12 mouse cellular contexts compared by ENCODE assay signal in the genomic region with DNA sequence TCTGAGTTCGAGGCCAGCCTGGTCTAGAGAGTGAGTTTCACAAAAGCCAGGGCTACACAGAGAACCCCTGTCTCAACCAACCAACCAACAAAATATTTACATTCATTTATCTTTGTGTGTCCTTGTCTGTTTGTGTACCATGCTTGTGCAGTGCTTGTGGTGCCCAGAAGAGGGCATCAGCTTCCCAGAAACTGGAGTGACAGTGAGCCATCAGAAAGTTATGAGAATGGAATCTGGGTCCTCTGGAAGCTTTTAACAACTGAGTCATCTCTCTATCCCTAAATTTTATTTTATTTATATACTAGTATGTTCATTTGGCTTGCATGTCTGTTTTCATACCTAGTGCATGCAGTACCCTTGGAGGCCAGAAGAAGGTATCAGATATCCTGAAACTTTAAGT. TPM values are rescaled to one million over a fixed set of nuclear protein-coding genes. Genes with fewer than 3 reads are reported as not detected.
DNase-seq lines count a peak whose midpoint lies in the region; ATAC-seq and TF ChIP-seq lines count a peak whose summit lies in the region.
"Had no signal": no experiment of that assay in that cellular context is flagged by ENCODE, and none has a peak within 500 bp of the region (broad histone marks: within the 10 kb centered on the region; RNA-seq: fewer than 3 reads in every experiment).

No protein-coding gene starts in this region.

- H3K4me3 ChIP-seq in kidney, embryonic 14.5 days (ENCODE audit: low read length): no peak overlapping the region
- no peak overlapping the region for H3K4me3 ChIP-seq in E14TG2a.4 (replicated peaks; ENCODE audit: low read length)
- H3K4me3 ChIP-seq in liver, embryonic 13.5 days (replicated peaks): no peak overlapping the region
- H3K4me3 ChIP-seq: hindbrain, embryonic 15.5 days; lung, embryonic 15.5 days had no signal

- H3K4me2 ChIP-seq in kidney, embryonic 14.5 days (replicated peaks; ENCODE audit: low read depth, low read length): no peak overlapping the region
- no peak overlapping the region for H3K4me2 ChIP-seq in liver, embryonic 13.5 days
- H3K4me2 ChIP-seq: hindbrain, embryonic 15.5 days; lung, embryonic 15.5 days had no signal

- no peak overlapping the region for H3K27ac ChIP-seq in kidney, embryonic 14.5 days (ENCODE audit: low read depth, low read length)
- no peak overlapping the region for H3K27ac ChIP-seq in liver, embryonic 13.5 days
- H3K27ac ChIP-seq: hindbrain, embryonic 15.5 days; lung, embryonic 15.5 days had no signal

- H3K27me3 ChIP-seq in kidney, embryonic 14.5 days (ENCODE audit: control insufficient read depth, insufficient read depth, low read length): no peaks in the 10 kb centered on the region
- H3K27me3 ChIP-seq in E14TG2a.4 (ENCODE audit: insufficient read depth, low read length): no peaks in the 10 kb centered on the region
- no peaks in the 10 kb centered on the region for H3K27me3 ChIP-seq in liver, embryonic 13.5 days
- H3K27me3 ChIP-seq: hindbrain, embryonic 15.5 days; lung, embryonic 15.5 days had no signal

- peak; percentile 50 for TF ChIP-seq CTCF in E14TG2a.4 (conservative IDR thresholded peaks at IDR 0.05; ENCODE audit: low read length)

- H3K9ac ChIP-seq in kidney, embryonic 14.5 days (ENCODE audit: low read depth, low read length): no peak overlapping the region
- no peak overlapping the region for H3K9ac ChIP-seq in liver, embryonic 13.5 days
- H3K9ac ChIP-seq: hindbrain, embryonic 15.5 days; lung, embryonic 15.5 days had no signal

- peaks cover 5% of the 10 kb centered on the region; the same call in 1 of the 2 replicates for H3K4me1 ChIP-seq in kidney, embryonic 14.5 days (ENCODE audit: control insufficient read depth, insufficient read depth, low read length)
- peaks cover 18% of the 10 kb centered on the region for H3K4me1 ChIP-seq in E14TG2a.4 (replicated peaks; ENCODE audit: low read depth, low read length)
- H3K4me1 ChIP-seq in liver, embryonic 13.5 days (replicated peaks): peaks cover 47% of the 10 kb centered on the region

- 95% methylated on average over 1 of the region's 1 CpGs for WGBS in kidney, embryonic 14.5 days
- WGBS in liver, embryonic 13.5 days (ENCODE audit: insufficient replicate concordance): 77% methylated on average over 1 of the region's 1 CpGs

- ATAC-seq in kidney, embryonic 14.5 days (ENCODE audit: low FRiP score, low TSS enrichment): no peak
- no peak for ATAC-seq in liver, embryonic 13.5 days (ENCODE audit: low read depth)
- no peak for ATAC-seq in inflammation-experienced regulatory T-cells, adult 6 months

- H3K9me3 ChIP-seq in kidney, embryonic 14.5 days (ENCODE audit: control insufficient read depth, low read length): no peaks in the 10 kb centered on the region
- peaks cover 8% of the 10 kb centered on the region for H3K9me3 ChIP-seq in E14TG2a.4 (ENCODE audit: low read length)
- H3K9me3 ChIP-seq in liver, embryonic 13.5 days (replicated peaks): no peaks in the 10 kb centered on the region
- H3K9me3 ChIP-seq: hindbrain, embryonic 15.5 days; lung, embryonic 15.5 days had no signal

- H3K36me3 ChIP-seq in kidney, embryonic 14.5 days (ENCODE audit: control insufficient read depth, insufficient read depth, low read length): 0 out of 2 replicates have a peak, but pooled peaks cover 3% of the 10 kb centered on the region
- peaks cover 10% of the 10 kb centered on the region for H3K36me3 ChIP-seq in E14TG2a.4 (ENCODE audit: insufficient read depth, low read length)
- peaks cover 3% of the 10 kb centered on the region; the same call in 1 of the 2 replicates for H3K36me3 ChIP-seq in liver, embryonic 13.5 days
- H3K36me3 ChIP-seq: lung, embryonic 15.5 days had no signal

- peak; percentile 42 for DNase-seq in kidney, adult 9 months
- peak; percentile 57 for DNase-seq in 416B (ENCODE audit: low read depth)
- DNase-seq in liver, embryonic 13.5 days: peak; percentile 28
- DNase-seq in frontal cortex, postnatal 36 days (ENCODE audit: low spot score in 2 of 2): no peak
- DNase-seq: cerebellum, adult 9-11 months; layer of hippocampus, postnatal 36 days; right cerebral cortex, postnatal 14 days had no signal

RNA-seq across cellular contexts. Expression of a gene that starts 2.0 kb away (rescaled TPM):
- polyA plus RNA-seq in kidney, embryonic 14.5 days (2014; fragmentation: Nextera tagmentation; extraction: Ambion mirVana): 18.9 and 30.5 TPM in 2 replicates
- 11.7 and 12.8 TPM in 2 replicates for polyA plus RNA-seq in liver, embryonic 13.5 days (2015; fragmentation: Nextera tagmentation; extraction: Ambion mirVana)
- polyA plus RNA-seq in inflammation-experienced regulatory T-cells, adult 6 months (2017; shearing (Covaris generic)): 10 to 100 TPM in 1 of 3 experiments, 1 to 10 TPM in 2; 4.1 to 12.9 (median 9.0) TPM

RNA-seq across cellular contexts. Expression of a gene that starts 19.2 kb away (rescaled TPM):
- 0.53 and 0.76 TPM in 2 replicates for polyA plus RNA-seq in kidney, embryonic 14.5 days (2014; fragmentation: Nextera tagmentation; extraction: Ambion mirVana)
- 0.15 and 0.45 TPM in 2 replicates for polyA plus RNA-seq in liver, embryonic 13.5 days (2015; fragmentation: Nextera tagmentation; extraction: Ambion mirVana)
- not detected for polyA plus RNA-seq in inflammation-experienced regulatory T-cells, adult 6 months (2017; shearing (Covaris generic))

RNA-seq across cellular contexts. Expression of a gene that starts 40.8 kb away (rescaled TPM):
- polyA plus RNA-seq in kidney, embryonic 14.5 days (2014; fragmentation: Nextera tagmentation; extraction: Ambion mirVana): 1.2 and 1.3 TPM in 2 replicates
- 0.20 TPM in 1 of 2 replicates, not detected in the other for polyA plus RNA-seq in liver, embryonic 13.5 days (2015; fragmentation: Nextera tagmentation; extraction: Ambion mirVana)
- polyA plus RNA-seq in inflammation-experienced regulatory T-cells, adult 6 months (2017; shearing (Covaris generic)): 1 to 10 TPM in 1 of 3 experiments, under 1 TPM in 2; 0.16 to 1.2 (median 0.23) TPM

Comparison
In these comparisons a context has a peak if more than half of its experiments do, and no peak if none do; other contexts are left out.
1. DNase-seq: peak in kidney, adult 9 months (single experiment), 416B (single experiment) and liver, embryonic 13.5 days (single experiment); none in frontal cortex, postnatal 36 days (0 of 2).